Mouse (Mus musculus): Measurements from ENCODE around the gene Tap1. TPM values are rescaled to one million over a fixed set of nuclear protein-coding genes. Genes with fewer than 3 reads are reported as not detected.
A peak's percentile ranks its signal among the peaks of the same experiment; 100 is the strongest.

Gene Tap1
- total and polyA plus RNA-seq, 3 experiments, result 30.7 to 46.6 TPM; not detected in 1

DNA sequence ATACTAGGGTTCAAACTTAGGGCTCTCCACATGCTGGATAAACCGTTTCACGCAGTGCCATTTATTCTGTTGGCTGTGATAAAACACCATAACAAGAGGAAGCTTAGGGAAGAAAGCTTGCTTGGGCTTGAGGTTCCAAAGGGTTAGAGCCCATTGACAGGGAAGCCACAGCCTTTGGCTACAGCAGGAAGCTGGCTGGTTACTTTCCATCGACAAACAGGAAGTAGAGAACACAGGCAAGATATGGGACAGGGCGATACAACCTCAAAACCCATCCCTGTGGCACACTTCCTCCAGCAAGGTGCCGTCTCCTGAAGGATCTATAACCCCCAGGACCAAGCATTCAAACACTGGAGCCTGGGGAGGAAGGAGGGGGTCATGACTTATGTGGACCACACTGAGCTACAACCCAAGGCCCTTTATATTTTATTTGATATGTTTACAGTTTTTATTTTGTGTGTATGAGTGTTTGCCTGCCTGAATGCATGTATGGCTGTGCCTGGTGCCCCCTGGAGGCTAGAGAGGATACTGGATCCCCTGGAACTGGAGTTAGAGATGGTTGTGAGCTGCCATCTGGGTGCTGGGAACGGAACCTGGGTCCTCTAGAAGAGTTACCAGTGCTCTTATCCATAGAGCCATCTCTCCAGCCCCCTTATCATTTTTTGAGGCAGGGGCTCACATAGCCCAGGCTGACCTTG is 22.2 kb upstream of the Tap1 start (continued):
- TF ChIP-seq MXI1 (IDR thresholded peaks at IDR 0.05; ENCODE audit: low read depth, low read length) (no peak; the same call in none of the 2 replicates), POLR2AphosphoS2 (IDR thresholded peaks at IDR 0.05; ENCODE audit: low read length) (no peak), TAL1 (IDR thresholded peaks at IDR 0.05; ENCODE audit: low read length) (no peak)

DNA sequence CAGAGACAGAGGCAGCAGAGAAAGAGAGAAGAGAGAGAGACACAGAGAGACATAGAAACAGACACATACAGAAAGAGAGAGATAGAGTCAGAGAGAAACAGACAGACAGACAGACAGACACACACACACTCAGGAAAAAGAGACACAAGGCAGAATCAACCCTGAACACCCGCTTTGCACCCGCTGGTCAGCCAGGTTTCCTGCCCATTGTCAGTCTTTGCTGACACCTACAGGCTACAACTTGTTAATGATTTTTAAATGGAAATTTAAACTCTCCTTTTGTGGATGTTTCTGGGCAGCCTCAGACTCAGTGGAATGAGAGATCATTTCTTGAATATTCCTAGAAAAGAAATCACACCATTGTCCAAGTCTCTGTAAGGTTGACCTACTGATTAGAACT is 18.1 kb upstream of the Tap1 start:
- H3K27ac ChIP-seq (ENCODE audit: control insufficient read depth, low read depth, low read length), result no peak overlapping the region
- peak; percentile 85 for DNase-seq (ENCODE audit: low read depth, low spot score)
- peaks cover 2 to 6% of the 10 kb centered on the region in 2 experiments; a peak in 3 of 4 replicates for H3K4me1 ChIP-seq (ENCODE audit: control insufficient read depth in 1 of 2, insufficient read depth in 2 of 2, low read length in 2 of 2)
- H3K36me3 ChIP-seq (ENCODE audit: control insufficient read depth in 1 of 2, insufficient read depth in 2 of 2, low read length in 2 of 2), result peaks cover 0 to 3% of the 10 kb centered on the region in 2 experiments; a peak in 2 of 4 replicates
- no peaks in the 10 kb centered on the region for H3K9me3 ChIP-seq (replicated peaks; ENCODE audit: insufficient read depth, low read length)
- no peaks in the 10 kb centered on the region for H3K27me3 ChIP-seq (ENCODE audit: control insufficient read depth in 1 of 2, insufficient read depth in 2 of 2, low read length in 2 of 2)
- no peak overlapping the region for H3K9ac ChIP-seq (ENCODE audit: control insufficient read depth, low read depth, low read length, poor library complexity, severe bottlenecking)
- no peak overlapping the region for H3K4me3 ChIP-seq (ENCODE audit: control insufficient read depth in 1 of 2, insufficient read depth in 1 of 2, low read depth in 2 of 2, low read length in 2 of 2)
- no peaks in the 10 kb centered on the region for H3K79me2 ChIP-seq (ENCODE audit: control insufficient read depth, insufficient read depth, low read length, poor library complexity)
- TF ChIP-seq EP300 (IDR thresholded peaks at IDR 0.05; ENCODE audit: low read depth in 1 of 2, low read length in 2 of 2) (no peak), RAD21 (IDR thresholded peaks at IDR 0.05; ENCODE audit: low read depth, low read length) (peak; percentile 88), ZC3H11A (IDR thresholded peaks at IDR 0.05; ENCODE audit: low read depth, low read length) (peak; percentile 92), GATA1 (IDR thresholded peaks at IDR 0.05; ENCODE audit: low read depth, low read length) (no peak), ZNF384 (IDR thresholded peaks at IDR 0.05; ENCODE audit: low read depth, low read length) (no peak), CTCF (IDR thresholded peaks at IDR 0.05 in 2 of 3, conservative IDR thresholded peaks at IDR 0.05 in 1 of 3; ENCODE audit: control insufficient read depth in 1 of 3, insufficient read depth in 1 of 3, low read depth in 2 of 3, low read length in 3 of 3, poor library complexity in 1 of 3, severe bottlenecking in 1 of 3) (peak; percentile 42 to 86 (median 74)), NELFE (IDR thresholded peaks at IDR 0.05; ENCODE audit: low read depth, low read length) (no peak), ETS1 (IDR thresholded peaks at IDR 0.05; ENCODE audit: low read depth, low read length) (no peak), SIN3A (IDR thresholded peaks at IDR 0.05; ENCODE audit: low read length) (peak; percentile 60; the same call in 1 of the 2 replicates), JUND (IDR thresholded peaks at IDR 0.05; ENCODE audit: low read depth, low read length) (peak; percentile 33; the same call in 1 of the 2 replicates), SMC3 (IDR thresholded peaks at IDR 0.05; ENCODE audit: low read depth, low read length) (peak; percentile 86)

DNA sequence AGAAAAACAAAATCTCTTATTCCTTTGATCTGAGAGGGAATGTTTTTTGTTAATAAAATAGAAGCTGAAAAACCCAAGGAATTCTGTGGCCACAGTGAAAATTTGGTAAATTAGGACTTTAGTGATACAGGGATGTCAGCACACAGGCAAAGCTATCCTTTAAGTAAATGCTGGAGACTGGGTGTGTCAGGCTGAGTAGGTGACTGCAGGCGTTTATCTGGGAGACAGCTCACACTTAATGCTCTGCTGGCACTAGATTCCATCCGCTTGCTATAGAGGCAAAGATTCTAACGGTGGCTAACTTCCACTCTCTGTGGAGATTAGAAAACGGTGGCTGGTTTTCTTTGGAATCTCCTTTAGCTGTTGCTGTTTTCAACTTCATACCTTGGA is 16.9 kb upstream of the Tap1 start:
- no peaks in the 10 kb centered on the region for H3K79me2 ChIP-seq (ENCODE audit: control insufficient read depth, insufficient read depth, low read length, poor library complexity)
- H3K36me3 ChIP-seq (ENCODE audit: control insufficient read depth in 1 of 2, insufficient read depth in 2 of 2, low read length in 2 of 2), result peaks cover 0 to 3% of the 10 kb centered on the region in 2 experiments; a peak in 2 of 4 replicates
- H3K9ac ChIP-seq (ENCODE audit: control insufficient read depth, low read depth, low read length, poor library complexity, severe bottlenecking), result no peak overlapping the region
- H3K4me3 ChIP-seq (ENCODE audit: control insufficient read depth in 1 of 2, insufficient read depth in 1 of 2, low read depth in 2 of 2, low read length in 2 of 2), result no peak overlapping the region
- H3K27ac ChIP-seq (ENCODE audit: control insufficient read depth, low read depth, low read length), result no peak overlapping the region; the same call in 1 of the 2 replicates
- no peak for DNase-seq (ENCODE audit: low read depth, low spot score)
- 0 out of 4 replicates have a peak, but pooled peaks cover 0 to 3% of the 10 kb centered on the region in 2 experiments for H3K4me1 ChIP-seq (ENCODE audit: control insufficient read depth in 1 of 2, insufficient read depth in 2 of 2, low read length in 2 of 2)
- no peaks in the 10 kb centered on the region for H3K27me3 ChIP-seq (ENCODE audit: control insufficient read depth in 1 of 2, insufficient read depth in 2 of 2, low read length in 2 of 2)
- no peaks in the 10 kb centered on the region for H3K9me3 ChIP-seq (replicated peaks; ENCODE audit: insufficient read depth, low read length)
- no peak for TF ChIP-seq KAT2A (conservative IDR thresholded peaks at IDR 0.05; ENCODE audit: low read depth, low read length)
- no peak for TF ChIP-seq TBP (IDR thresholded peaks at IDR 0.05; ENCODE audit: low read depth, low read length)
- no peak for TF ChIP-seq MAZ (IDR thresholded peaks at IDR 0.05; ENCODE audit: low read depth, low read length)
- TF ChIP-seq EP300 (IDR thresholded peaks at IDR 0.05; ENCODE audit: low read depth in 1 of 2, low read length in 2 of 2), result no peak
- TF ChIP-seq MYC (IDR thresholded peaks at IDR 0.05; ENCODE audit: low read depth, low read length), result no peak
- no peak for TF ChIP-seq ELF1 (IDR thresholded peaks at IDR 0.05; ENCODE audit: low read depth, low read length)
- no peak for TF ChIP-seq NELFE (IDR thresholded peaks at IDR 0.05; ENCODE audit: low read depth, low read length)
- TF ChIP-seq MYB (IDR thresholded peaks at IDR 0.05; ENCODE audit: low read depth, low read length), result no peak
- no peak for TF ChIP-seq UBTF (IDR thresholded peaks at IDR 0.05; ENCODE audit: borderline replicate concordance, insufficient read depth, low read depth, low read length)
- no peak for TF ChIP-seq ZKSCAN1 (IDR thresholded peaks at IDR 0.05; ENCODE audit: low read depth, low read length)
- TF ChIP-seq CTCF (IDR thresholded peaks at IDR 0.05 in 2 of 3, conservative IDR thresholded peaks at IDR 0.05 in 1 of 3; ENCODE audit: control insufficient read depth in 1 of 3, insufficient read depth in 1 of 3, low read depth in 2 of 3, low read length in 3 of 3, poor library complexity in 1 of 3, severe bottlenecking in 1 of 3), result no peak
- no peak for TF ChIP-seq SIN3A (IDR thresholded peaks at IDR 0.05; ENCODE audit: low read length)
- TF ChIP-seq ETS1 (IDR thresholded peaks at IDR 0.05; ENCODE audit: low read depth, low read length), result no peak
- TF ChIP-seq POLR2AphosphoS5 (IDR thresholded peaks at IDR 0.05; ENCODE audit: borderline replicate concordance, low read depth, low read length), result no peak
- no peak for TF ChIP-seq NRF1 (IDR thresholded peaks at IDR 0.05; ENCODE audit: insufficient read depth, low read depth, low read length, poor library complexity, severe bottlenecking)
